Mouse (Mus musculus) megakaryocyte-erythroid progenitor cell, adult 5-6 weeks (primary cell): Measurements from ENCODE around the gene AC140267.1. TPM values are rescaled to one million over a fixed set of nuclear protein-coding genes. Genes with fewer than 3 reads are reported as not detected.

ENCODE experiments used
- ATAC-seq: replicated peaks from 2 replicates; pipeline ENCODE4 v1.8.0; 2016; ENCODE audit warnings: mild to moderate bottlenecking, inconsistent platforms; ENCODE audit not compliant: severe bottlenecking, poor library complexity, low FRiP score, low TSS enrichment
- total RNA-seq, 2 experiments: library from RNA; stranded (forward) in 1 of 2; stranded (reverse) in 1 of 2; fragments of 200-1000, 215-1000 nt in 1 of 2; fragments of >200 nt in 1 of 2; fragmentation: Nextera tagmentation in 1 of 2; gene quantifications; 2 replicates each; pipeline ENCODE4 v1.2.3; 2014 to 2017

Gene AC140267.1
- total RNA-seq, 2 experiments from 2014 or later = 5.6 TPM; not detected in 1

DNA sequence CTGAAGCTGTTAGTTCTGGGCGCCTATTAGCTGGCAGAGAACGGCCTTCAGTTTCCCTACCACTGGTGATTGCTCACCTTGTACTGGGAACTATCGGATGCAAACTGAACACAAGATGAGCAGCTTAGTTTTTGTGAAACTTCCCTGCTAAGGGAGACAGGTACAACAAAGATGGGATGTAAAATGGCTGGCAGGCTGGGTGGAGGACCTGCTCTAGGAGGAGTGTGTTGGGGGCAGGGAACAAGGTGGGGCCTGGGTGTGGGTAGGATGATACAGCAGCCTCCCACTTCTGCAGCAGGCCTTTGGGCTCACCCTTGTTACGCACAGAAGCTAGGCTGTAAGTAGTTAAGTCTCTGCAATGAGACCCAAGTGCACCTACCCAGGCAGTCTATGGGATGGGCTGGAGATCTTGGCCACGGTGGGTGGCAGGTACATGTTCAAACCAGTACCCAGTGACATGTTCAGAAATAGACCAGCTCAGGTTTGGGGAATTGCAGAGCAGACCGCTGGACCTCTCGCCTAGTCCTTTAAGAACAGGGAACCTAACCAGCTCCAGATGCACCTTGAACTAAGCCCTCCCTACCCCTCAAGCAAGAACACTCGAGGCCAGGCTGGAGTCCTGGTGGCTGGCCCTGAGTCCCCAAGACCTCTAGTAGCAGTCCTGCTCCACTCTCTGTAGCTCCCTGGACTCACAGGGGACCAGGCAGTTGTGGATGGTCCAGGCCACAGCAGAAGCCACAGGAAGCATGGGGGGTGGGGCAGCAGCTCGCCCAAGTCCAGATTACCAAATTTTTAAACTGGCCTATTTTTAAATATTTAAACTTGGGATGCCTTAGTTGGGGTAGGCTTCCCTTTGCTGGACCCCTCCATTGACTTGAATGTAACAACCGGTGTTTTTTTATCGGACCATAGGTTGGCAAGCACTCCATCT is 22.9 kb downstream of the AC140267.1 start:
- ATAC-seq = 0 out of 2 replicates have a peak, but pooled peaks have one; percentile 15

DNA sequence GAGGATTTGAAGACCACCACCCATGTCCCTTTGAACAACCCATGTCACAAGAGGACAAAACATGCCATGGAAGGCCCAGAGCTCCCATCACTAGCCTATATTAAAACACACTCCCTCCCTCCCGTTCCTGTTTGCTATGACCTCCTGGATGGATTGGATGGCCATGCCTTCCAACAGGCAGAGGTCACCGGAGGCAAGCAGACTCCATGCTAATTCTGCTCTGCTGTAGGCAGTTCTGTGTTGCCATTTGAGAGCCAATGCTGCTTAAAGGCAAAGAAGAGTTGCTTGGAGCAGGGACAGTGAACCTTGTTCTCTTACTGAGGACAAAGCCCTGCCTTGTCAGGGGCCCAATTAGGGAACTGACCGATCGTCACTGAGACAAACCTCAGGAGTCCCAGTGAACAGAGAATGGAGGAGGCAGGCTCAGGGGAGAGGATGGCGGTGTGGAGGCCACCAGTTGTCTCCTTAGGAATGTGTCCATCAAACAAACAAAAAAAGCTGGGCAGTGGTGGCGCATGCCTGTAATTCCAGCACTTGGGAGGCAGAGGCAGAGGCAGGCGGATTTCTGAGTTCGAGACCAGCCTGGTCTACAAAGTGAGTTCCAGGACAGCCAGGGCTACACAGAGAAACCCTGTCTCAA is 23.9 kb downstream of the AC140267.1 start:
- ATAC-seq = no peak

DNA sequence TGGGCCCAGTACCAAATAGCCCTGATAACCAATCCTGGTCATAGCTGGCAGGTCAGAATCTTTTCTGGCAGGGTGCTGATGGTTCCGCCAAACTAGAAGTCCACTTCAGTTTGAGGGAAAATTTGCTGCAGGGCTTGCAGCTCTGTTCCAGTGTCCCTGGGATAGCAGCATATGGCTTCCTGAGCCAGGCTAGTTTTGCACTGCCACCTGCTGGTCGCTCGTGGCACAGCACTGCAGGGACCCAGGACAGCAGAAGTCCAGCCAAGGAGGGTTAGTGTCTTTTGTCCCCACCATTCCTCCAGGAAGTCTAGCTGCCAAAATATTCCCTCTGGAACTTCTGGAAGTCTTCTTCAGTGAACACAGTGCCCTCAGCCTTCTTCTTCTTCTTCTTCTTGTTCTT is 25.0 kb downstream of the AC140267.1 start:
- ATAC-seq = 0 out of 2 replicates have a peak, but pooled peaks have one; percentile 31

DNA sequence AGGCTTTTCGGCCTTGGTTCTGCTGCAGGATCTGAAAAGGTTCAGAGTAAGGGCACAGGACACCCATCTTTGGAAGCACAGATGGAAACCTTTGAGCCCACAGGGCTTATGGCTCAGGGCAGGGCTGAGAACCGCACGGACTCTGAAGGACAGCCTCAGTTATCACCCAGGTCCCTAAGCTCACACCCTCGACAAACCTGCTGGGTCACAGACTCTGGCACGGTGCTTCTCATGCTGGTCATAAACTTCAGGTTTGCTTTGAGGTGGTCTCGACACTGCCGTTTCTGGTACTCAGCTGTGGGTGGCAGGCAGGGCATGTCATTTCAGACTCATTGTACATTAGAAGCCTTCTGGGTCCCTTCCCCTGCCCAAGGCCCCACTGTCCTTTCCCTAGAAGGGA is 25.5 kb downstream of the AC140267.1 start:
- no peak for ATAC-seq

DNA sequence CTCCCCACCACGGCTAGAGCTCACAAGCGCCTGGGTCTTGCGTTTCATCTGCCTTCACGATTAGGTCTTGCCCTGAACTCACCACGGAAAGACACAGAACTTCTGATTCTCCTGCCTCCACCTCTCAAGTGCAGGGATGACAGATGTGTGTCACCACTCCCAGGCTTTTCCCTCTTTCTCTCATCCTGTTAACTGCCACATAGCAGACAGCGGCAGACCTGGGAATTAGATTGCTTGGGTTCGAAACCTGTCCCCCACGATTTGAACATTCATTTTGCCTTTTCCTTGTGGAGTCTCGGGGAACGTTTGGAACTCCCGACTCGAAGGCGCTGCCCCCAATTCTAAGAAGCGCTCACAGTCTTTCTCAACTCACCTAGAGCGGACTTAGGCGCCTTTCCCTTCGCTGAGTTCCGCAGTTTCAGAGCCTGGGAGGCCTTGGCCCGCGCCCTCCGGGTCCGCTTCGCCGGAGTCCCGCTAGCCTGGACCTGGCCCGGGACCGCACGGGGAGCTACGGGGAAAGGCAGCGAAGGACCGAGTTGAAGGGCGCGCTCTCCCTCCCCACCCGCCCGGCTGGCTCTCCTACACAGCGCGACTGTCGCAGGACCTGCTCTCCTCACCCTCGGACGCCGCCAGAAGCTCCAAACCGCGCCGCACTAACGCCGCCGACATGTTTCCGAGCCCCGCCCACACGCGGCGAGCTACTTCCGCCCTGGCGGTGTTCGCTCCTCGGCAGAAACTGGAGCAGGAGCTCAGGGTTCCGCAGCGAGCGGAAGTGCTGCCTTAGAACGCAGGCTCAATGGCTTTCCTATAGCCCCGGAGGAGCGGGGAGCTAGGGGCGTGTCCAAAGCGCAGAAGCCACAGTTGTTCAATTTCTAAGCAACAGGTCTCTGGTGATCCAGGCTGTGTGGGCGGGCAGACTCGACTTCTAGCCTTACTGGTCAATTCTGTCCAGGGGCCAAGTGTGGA is 28.3 kb downstream of the AC140267.1 start, which contains the start of gene Rps19bp1:
Gene Rps19bp1, minus strand, starts transcription at position 706 of the 966 bp plus-strand sequence.
- peak; percentile 92 for ATAC-seq

DNA sequence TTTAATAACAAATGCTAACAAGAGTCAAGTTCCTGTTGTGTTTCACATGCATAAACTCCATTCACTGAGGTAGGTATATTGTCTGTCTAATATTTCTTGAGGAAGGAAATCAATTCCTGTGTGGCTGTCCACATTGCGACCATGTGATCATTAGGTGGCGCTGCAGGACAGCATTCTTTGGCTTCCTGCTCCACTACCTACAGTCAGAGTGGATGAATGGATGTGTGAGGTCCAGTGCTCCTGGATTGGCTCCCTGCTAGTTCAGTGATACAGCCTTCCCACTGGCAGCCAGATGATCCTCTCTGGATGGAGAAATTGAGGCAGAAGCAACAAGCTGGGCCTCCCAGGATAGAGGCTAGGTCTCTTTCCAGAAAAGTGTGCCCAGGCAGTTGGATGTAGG is 30.6 kb downstream of the AC140267.1 start:
- ATAC-seq = peak; percentile 52

DNA sequence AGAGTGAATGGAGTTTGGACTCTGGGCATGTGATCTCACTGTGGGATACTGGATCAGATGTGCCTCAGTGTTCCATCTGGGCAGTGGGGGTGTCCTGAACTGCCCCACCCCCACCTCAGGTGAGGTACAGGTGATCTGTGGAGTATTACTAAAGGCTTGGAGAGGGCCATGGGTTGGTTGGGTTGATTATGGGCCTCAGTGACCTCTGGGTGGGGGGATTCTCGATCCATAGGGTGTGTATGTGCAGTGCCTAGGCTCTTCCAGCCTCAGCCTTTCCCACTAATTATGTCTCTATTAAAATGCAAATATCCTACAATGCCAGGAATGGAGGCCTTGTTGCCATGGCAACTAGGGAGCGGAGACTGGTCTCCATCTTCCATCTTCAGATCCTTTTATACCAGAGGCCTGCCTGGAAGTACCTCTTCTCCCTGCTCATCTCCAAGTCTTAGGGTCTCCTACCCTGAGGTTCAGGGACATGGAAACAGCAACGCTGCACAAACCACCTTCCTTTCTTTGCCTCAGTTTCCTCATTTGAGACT is 36.3 kb downstream of the AC140267.1 start:
- ATAC-seq = no peak

DNA sequence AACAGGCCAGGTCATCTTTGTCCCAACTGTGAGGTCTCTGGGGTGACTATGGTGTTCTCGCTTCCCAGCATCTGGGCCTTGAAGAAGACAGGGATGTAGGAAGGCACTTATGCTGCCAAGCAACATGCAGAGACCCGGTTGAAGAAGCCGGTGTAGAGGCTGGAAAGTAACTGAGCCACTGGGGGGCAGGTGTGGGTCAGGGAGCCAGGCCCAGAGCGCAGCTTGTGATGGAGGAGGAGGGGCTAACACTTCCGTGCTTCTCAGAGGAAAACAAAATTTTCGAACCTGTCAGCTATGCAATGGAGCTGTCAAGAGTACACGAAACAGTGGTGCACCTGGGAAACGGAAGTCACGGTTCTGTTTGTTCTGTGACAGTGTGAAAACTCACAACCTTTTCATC is 41.5 kb downstream of the AC140267.1 start:
- no peak for ATAC-seq

DNA sequence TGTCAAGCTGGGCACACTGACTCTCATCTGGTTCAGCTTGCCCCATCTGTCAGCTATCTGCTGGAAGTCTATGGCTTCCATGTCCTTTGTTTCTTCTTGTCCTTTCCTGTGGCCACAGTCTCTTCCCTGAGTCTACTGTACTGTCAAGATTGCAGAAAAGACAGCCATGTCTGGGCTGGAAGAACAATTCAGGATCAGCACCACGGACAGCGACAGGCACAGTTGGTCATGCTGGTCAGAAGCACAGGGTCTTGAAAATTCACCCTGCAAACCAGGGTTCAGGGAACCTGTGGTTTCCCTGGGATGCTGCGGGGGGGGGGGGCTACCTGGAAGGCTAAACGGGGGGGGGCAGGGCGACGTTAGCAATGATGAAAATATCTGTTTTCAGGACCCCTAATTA is 42.0 kb downstream of the AC140267.1 start:
- ATAC-seq = no peak

DNA sequence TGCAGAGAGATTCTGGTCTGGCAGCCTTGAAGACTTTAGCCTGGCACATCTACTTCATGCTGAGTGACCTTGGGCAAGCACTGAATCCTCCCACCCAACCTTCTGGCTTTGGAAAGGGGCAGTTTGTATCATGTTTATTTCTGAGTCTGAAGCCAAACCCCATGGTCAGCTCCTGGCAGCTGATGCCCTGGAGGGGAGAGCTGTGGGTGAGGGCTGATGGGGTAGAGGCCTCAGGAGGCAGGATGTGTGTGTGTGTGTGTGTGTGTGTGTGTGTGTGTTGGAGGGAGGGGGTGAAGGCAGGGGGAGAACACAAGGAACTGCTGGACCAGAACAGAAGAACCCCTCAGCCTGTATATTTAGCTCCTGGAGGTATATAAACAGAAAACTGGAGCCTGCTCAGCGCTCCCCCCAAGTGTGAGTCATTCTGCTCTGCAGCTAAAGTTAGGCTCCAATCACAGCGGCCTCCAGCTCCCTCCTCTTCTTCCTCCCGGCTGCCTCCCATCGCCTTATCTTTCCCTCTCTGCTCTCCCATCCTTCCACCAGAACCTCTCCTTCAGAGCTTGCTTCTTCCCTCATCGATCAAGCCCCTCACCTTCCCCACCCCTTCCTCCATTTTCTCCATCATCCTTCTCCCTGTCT is 42.6 kb downstream of the AC140267.1 start:
- no peak for ATAC-seq

DNA sequence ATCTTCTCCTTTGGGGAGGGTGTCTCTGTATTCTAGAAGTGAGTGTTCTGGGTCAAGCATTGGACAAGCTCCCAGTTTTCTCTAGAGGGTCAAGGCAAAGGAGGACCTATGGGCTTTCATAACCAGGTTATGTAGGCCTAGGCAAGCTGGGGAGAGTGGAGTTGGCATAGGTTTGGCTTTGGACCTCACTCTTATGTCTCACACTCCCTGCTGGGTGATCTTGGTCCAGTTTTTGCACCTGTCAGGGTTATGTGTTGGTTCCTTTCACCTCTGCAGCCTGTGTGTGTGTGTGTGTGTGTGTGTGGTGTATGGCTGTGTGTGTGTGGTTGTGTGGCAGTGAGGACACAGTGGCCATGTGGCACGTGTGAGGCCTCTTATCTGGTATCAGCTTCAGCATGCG is 43.4 kb downstream of the AC140267.1 start:
- no peak for ATAC-seq

DNA sequence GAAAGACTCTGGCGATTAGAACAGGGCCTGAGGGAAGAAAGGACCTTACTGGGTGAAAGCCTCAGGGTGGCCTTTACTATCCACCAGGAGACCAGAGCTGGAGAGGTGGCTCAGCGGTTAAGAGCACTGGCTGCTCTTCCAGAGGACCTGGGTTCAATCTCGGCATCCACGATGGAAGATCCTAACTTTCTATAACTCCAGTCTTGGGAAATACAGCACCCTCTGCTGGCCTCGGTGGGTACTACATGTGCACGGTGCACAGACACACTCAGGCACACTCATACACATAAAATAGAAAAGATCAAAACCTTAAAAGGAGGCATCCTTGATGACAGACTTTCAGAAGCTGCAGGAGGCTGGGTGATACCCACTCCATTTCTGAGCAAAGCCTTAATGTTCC is 45.0 kb downstream of the AC140267.1 start:
- ATAC-seq = no peak

Other genes starting within 250 kb of the AC140267.1 start
- gene Pdgfb, start 220.9 kb upstream of the AC140267.1 start, total RNA-seq (2014; fragmentation: Nextera tagmentation) = 0.39 and 0.99 TPM in 2 replicates
- gene Pdgfb, start 220.9 kb upstream of the AC140267.1 start, total RNA-seq (2017) = 0.11 TPM in 1 of 2 replicates, not detected in the other
- gene Syngr1, start 144.5 kb upstream of the AC140267.1 start, total RNA-seq (2014; fragmentation: Nextera tagmentation) = 12.7 and 18.1 TPM in 2 replicates
- gene Syngr1, start 144.5 kb upstream of the AC140267.1 start, total RNA-seq (2017) = 5.9 and 7.0 TPM in 2 replicates
- gene Rpl3, start 144.0 kb upstream of the AC140267.1 start, total RNA-seq (2014; fragmentation: Nextera tagmentation) = 2,690 and 2,775 TPM in 2 replicates
- 3,160 and 3,275 TPM in 2 replicates for gene Rpl3, start 144.0 kb upstream of the AC140267.1 start, total RNA-seq (2017)
- gene Tab1, start 102.7 kb upstream of the AC140267.1 start, total RNA-seq (2014; fragmentation: Nextera tagmentation) = 34.4 and 68.3 TPM in 2 replicates
- 13.8 and 20.4 TPM in 2 replicates for gene Tab1, start 102.7 kb upstream of the AC140267.1 start, total RNA-seq (2017)
- gene Mgat3, start 62.1 kb upstream of the AC140267.1 start, total RNA-seq (2014; fragmentation: Nextera tagmentation) = not detected in 2 replicates
- not detected in 2 replicates for gene Mgat3, start 62.1 kb upstream of the AC140267.1 start, total RNA-seq (2017)
- 29.0 and 36.7 TPM in 2 replicates for gene Mief1, start 1.8 kb upstream of the AC140267.1 start, total RNA-seq (2014; fragmentation: Nextera tagmentation)
- gene Mief1, start 1.8 kb upstream of the AC140267.1 start, total RNA-seq (2017) = 21.2 and 25.8 TPM in 2 replicates
- 145 and 192 TPM in 2 replicates for gene Atf4, start 19.3 kb downstream of the AC140267.1 start, total RNA-seq (2014; fragmentation: Nextera tagmentation)
- 292 and 318 TPM in 2 replicates for gene Atf4, start 19.3 kb downstream of the AC140267.1 start, total RNA-seq (2017)
- gene Rps19bp1, start 28.5 kb downstream of the AC140267.1 start, total RNA-seq (2014; fragmentation: Nextera tagmentation) = 51.6 and 54.4 TPM in 2 replicates
- 28.7 and 36.3 TPM in 2 replicates for gene Rps19bp1, start 28.5 kb downstream of the AC140267.1 start, total RNA-seq (2017)
- gene Cacna1i, start 51.4 kb downstream of the AC140267.1 start, total RNA-seq (2014; fragmentation: Nextera tagmentation) = not detected in 2 replicates
- gene Cacna1i, start 51.4 kb downstream of the AC140267.1 start, total RNA-seq (2017) = not detected in 2 replicates